Mouse (Mus musculus): ENCODE data around the gene Acsm4.
"Not testable (repeated sequence)": the region's sequence is repeated elsewhere in the genome, so short reads cannot be mapped to it uniquely, and the experiment has no call there.

Gene Acsm4

GRCm38 (mm10) chr7:119689726-119690125 is at the start of gene Acsm4:
Acsm4 (plus strand) TSS chr7:119690026.
- no peak for DNase-seq (ENCODE audit: low read depth, low spot score)

GRCm38 (mm10) chr7:119642307-119642706 is 47.5 kb upstream of the Acsm4 start:
- DNase-seq (ENCODE audit: low read depth, low spot score) = no peak

- DNase-seq (ENCODE audit: low read depth, low spot score) = no peak
These were observed 21.9 kb upstream of the Acsm4 start for GRCm38 (mm10) chr7:119667893-119668292.

- no peak for DNase-seq (ENCODE audit: low read depth, low spot score)
These were observed 19.4 kb upstream of the Acsm4 start for GRCm38 (mm10) chr7:119670395-119670794.

- no peak for DNase-seq (ENCODE audit: low read depth, low spot score)
These were observed 18.9 kb upstream of the Acsm4 start for GRCm38 (mm10) chr7:119670925-119671324.

GRCm38 (mm10) chr7:119673465-119673864 is 16.4 kb upstream of the Acsm4 start:
- DNase-seq (ENCODE audit: low read depth, low spot score) = no peak

GRCm38 (mm10) chr7:119680107-119680506 is 9.7 kb upstream of the Acsm4 start:
- DNase-seq (ENCODE audit: low read depth, low spot score) = no peak

GRCm38 (mm10) chr7:119682699-119683098 is 7.1 kb upstream of the Acsm4 start:
- DNase-seq (ENCODE audit: low read depth, low spot score) = no peak

GRCm38 (mm10) chr7:119692302-119692701 is 2.5 kb downstream of the Acsm4 start:
- DNase-seq (ENCODE audit: low read depth, low spot score) = no peak

GRCm38 (mm10) chr7:119694926-119695325 is 5.1 kb downstream of the Acsm4 start:
- DNase-seq (ENCODE audit: low read depth, low spot score) = no peak

- no peak for DNase-seq (ENCODE audit: low read depth, low spot score)
These were observed 24.3 kb downstream of the Acsm4 start for GRCm38 (mm10) chr7:119714111-119714510.

- DNase-seq (ENCODE audit: low read depth, low spot score) = peak; percentile 82
These were observed 30.6 kb downstream of the Acsm4 start, which contains the start of gene Thumpd1 for GRCm38 (mm10) chr7:119720253-119720946. Thumpd1 (minus strand) TSS chr7:119720798.

GRCm38 (mm10) chr7:119720947-119721310 is 31.1 kb downstream of the Acsm4 start:
- no peak for DNase-seq (ENCODE audit: low read depth, low spot score)

- no peak for DNase-seq (ENCODE audit: low read depth, low spot score)
These were observed 37.8 kb downstream of the Acsm4 start for GRCm38 (mm10) chr7:119727621-119728020.

GRCm38 (mm10) chr7:119731262-119731661 is 41.4 kb downstream of the Acsm4 start:
- not testable (repeated sequence) for DNase-seq (ENCODE audit: low read depth, low spot score)

- no peak for DNase-seq (ENCODE audit: low read depth, low spot score)
These were observed 49.1 kb downstream of the Acsm4 start for GRCm38 (mm10) chr7:119738877-119739276.

- DNase-seq (ENCODE audit: low read depth, low spot score) = not testable (repeated sequence)
These were observed 50.1 kb downstream of the Acsm4 start for GRCm38 (mm10) chr7:119739798-119740468.

- no peak for DNase-seq (ENCODE audit: low read depth, low spot score)
These were observed 54.5 kb downstream of the Acsm4 start for GRCm38 (mm10) chr7:119744321-119744720.

GRCm38 (mm10) chr7:119745869-119746268 is 56.0 kb downstream of the Acsm4 start:
- no peak for DNase-seq (ENCODE audit: low read depth, low spot score)

GRCm38 (mm10) chr7:119748761-119749160 is 58.9 kb downstream of the Acsm4 start:
- DNase-seq (ENCODE audit: low read depth, low spot score) = no peak

GRCm38 (mm10) chr7:119749942-119750341 is 60.1 kb downstream of the Acsm4 start:
- no peak for DNase-seq (ENCODE audit: low read depth, low spot score)

- DNase-seq (ENCODE audit: low read depth, low spot score) = no peak
These were observed 63.9 kb downstream of the Acsm4 start for GRCm38 (mm10) chr7:119753696-119754095.

GRCm38 (mm10) chr7:119760527-119760951 is 70.7 kb downstream of the Acsm4 start, which contains the start of gene Acsm3:
Acsm3 (plus strand) TSS chr7:119760923.
- no peak for DNase-seq (ENCODE audit: low read depth, low spot score)

All from brain, embryonic 18.5 days (tissue).